Mouse (Mus musculus): ENCODE results near the gene Taf11.
A peak's percentile ranks its signal among the peaks of the same experiment; 100 is the strongest.

The Taf11 gene

DNA sequence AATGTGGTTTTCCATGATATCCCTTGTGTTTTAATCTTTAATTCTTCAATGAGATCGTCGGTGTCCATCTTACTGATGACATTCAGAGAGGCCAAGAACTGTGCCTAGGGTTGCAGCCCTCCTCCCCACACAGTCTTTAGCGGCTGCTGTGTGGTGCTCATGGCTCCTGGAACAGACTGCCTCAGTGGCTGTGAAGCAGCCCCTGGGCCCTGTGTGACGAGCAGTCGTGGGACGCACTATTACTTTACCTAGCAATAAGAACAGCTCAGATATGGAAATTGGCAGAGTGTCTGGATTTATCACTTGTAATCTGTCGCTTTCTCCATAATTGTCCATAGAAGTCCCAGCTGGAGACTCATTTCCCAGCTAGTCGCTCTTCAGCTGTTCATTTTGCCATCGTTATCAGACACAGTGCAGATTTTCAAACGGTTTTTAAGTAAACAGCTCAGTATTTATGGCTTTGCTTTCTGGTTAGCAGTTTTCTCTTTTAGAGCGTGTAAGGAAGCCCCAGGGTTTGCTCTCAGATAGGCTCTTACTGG lies 12.6 kb upstream of the Taf11 start:
- DNase-seq (ENCODE audit: low spot score in 2 of 2) = no peak

DNA sequence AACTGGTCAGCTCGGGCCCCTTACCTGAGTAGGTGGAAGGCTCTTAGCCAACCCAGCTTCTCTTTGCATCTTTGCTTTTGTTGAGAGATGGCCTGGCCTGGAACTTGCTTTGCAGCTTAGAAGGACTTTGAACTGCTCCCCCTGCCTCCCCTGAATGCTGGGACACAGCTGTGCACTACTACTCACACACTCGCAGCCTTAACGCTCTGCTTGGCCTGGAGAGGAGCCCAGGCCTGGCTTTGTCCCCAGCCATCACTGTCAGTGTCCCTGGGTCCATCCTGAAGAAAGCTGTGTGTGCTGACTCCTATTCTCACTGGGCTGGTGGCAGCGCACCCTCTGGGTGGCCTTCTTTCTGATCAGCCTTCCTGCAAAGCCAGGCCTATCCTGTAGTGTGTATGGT lies 11.0 kb upstream of the Taf11 start:
- no peak for DNase-seq (ENCODE audit: low spot score in 2 of 2)

DNA sequence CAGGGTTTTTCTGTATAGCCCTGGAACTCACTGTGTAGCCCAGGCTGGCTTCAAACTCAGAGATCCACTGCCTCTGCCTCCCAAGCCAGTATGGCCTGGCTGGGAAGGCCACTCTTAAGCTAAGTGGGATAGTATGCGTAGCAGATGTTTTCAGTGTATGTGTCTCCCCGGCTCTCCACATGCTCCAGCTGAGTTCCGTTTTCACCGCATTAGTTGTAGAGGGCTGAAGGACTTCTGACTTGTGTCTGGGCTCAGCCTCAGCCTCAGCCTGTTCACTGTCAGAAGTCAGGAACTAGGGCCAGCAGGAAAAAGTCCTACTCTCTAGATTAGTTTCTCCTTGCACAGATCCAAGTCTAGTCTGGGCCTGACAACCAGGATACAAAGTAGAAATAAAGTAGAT lies 6.7 kb upstream of the Taf11 start:
- no peak for DNase-seq (ENCODE audit: low spot score in 2 of 2)

DNA sequence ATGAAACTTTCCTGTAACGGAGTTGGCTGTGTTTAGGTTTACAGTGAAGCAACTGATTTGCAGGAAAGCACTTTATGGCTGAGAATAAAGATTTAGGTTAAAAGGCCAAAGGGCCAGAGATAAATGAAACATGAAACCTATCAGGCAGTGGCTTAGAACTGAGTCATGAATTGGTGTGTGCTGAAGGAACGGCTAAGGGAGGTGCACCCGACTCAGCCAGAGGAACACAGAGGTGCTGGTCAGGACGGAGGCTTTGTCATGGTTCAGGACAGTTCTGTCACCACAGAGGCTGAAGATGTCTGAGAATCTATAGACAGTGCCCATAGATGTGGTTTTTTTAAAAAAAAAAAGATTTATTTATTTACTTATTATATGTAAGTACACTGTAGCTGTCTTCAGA lies 5.1 kb upstream of the Taf11 start:
- no peak for DNase-seq (ENCODE audit: low spot score in 2 of 2)

DNA sequence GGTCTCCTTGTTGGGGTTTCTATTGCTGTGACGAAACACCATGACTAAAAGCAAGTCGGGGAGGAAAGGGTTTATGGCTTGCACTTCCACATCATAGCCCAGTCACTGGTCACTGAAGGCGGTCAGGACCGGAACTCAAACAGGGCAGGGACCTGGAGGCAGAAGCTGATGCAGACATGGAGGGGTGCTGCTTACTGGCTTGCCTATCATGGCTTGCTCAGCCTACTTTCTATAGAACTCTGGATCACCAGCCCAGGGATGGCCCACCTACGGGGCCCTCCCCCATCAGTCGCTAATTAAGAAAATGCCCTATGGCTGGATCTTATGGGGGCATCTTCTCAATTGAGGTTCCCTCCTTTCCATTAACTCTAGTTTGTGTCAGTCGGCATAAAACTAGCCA lies 1.7 kb upstream of the Taf11 start:
- no peak for DNase-seq (ENCODE audit: low spot score in 2 of 2)

DNA sequence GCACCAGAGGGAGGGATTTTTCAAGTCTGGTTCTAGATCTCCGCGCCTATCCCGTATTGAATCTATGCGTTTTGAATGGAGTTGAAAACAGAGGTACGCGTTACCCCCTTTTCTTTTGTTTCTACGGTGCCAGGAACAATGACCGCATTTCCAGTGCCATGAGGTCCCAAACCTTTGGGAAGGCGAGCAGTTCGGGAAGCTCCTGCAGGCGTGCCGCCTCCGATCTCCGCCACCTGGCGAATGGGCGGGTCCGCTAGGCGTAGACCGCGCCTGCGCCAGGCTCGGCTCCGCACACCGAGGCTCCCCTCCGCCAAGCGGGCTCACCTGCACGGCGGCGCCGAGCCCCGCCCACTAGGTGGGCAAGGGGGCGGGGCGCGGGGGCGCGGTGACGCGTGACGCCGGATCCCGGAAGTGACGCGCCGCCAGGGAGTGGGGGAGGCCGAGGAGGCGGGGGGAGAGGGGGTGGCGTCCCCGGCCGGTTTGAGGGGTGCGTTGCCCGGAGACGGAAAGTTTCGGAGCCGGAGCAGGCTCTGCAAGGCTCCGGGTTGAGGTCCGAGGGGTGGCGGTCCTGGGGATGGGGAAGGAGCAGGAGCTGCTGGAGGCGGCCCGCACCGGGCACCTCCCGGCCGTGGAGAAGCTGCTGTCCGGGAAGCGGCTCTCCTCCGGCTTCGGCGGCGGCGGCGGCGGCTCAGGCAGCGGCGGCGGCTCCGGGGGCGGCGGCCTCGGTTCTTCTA lies 589 bp downstream of the Taf11 start, which contains the start of gene Anks1:
TSS of gene Anks1 (plus strand) at position 419 of the 734 bp plus-strand sequence.
- peak; percentile 68 to 78 for DNase-seq (ENCODE audit: low spot score in 2 of 2)

DNA sequence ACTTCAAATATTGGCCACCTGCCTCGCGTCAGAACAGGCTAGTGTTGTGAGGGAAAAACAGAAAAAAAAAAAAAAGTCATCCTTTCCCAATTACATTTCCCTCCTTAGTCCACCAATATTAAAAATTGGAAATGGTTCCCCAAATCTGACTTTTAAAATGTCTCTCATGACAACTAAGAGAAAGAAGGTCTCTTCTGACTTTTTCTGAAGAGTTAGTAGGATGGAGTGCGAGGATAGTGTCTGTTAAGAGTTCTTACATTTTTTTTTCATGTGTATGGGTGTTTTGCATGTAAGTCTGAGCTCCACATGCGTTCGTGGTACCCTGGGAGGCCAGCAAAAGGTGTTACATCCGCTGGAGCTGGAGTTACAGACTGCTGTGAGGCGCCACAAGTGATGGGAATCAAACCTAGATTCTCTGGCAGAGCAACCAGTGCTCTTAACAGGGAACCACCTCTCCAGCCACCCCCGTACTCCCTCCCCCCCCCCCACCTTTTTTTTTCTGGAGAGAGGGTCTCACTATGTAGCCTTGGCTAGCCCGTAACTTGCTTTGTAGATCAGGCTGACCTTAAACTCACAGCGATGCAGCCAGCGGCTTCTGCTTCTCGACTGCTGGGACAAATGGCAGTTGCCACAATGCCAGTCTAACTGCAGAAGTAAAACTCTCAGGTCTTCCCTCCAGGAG lies 1.3 kb downstream of the Taf11 start:
- DNase-seq (ENCODE audit: low spot score in 2 of 2) = no peak

DNA sequence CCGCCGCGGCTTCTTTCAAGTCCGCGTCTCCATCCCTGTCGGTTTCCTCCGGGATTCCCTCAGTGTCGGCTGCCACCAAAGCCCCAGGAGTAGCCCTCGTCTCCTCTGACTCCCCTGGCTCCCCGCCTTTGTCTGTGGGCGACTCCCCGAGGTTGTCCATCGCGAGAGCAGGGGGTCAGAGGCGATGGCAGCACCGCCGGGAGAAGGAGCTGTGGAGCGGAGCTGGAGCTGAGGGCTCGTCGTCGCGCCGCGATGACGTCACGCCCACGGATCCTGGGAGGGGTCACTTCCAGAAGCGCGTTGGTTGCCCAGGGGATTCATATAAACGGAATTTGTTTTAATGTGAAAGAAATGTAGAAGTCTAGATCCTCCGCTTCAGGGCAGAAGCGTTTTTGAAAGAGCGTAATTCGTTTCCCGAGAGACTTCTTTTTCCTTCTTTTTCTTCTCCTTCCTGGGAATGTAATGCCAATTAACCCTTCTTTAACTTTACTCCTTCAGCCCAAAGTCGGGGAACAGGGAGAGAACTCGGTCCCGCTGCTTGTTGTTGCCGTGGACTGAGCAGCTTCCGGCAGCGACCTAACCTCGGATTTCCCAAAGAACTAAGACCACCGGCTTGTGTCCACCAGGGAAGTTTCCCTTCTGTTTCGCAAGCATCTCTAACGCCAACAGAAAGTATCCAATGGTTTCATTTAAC lies 2.0 kb downstream of the Taf11 start:
- DNase-seq (ENCODE audit: low spot score in 2 of 2) = peak; percentile 83 to 91

DNA sequence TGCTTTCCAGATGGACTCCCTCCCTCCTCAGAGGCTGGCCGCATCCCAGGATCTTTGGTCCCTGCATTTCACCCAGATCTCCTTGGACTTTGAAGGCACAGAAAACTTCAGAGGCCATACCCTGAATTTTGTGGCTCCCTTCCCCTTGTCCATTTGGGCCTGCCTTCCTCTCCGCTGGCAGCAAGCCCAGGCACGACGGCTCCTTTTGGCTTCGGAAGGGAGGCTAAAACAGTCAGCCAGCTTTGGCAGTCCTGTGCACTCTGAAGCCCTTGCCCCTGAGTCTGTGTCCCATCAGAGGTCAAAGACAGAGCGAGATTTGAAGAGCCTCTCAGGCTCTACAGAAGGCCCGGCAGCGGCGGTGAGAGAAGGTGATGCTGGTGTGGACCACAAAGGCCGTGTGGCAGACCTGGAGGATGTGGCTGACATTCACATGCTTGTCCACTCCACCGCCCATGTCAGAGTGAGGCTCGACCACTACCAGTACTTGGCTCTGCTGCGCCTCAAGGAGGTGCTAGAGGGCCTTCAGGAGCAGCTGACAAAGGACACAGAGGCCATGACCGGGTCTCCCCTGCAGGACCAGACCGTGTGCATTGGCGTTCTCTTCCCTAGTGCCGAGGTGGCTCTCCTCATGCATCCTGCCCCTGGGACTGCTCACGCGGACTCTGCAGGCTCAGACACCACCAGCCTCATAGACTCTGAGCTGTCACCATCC lies 23.0 kb downstream of the Taf11 start:
- no peak for DNase-seq (ENCODE audit: low spot score in 2 of 2)

DNA sequence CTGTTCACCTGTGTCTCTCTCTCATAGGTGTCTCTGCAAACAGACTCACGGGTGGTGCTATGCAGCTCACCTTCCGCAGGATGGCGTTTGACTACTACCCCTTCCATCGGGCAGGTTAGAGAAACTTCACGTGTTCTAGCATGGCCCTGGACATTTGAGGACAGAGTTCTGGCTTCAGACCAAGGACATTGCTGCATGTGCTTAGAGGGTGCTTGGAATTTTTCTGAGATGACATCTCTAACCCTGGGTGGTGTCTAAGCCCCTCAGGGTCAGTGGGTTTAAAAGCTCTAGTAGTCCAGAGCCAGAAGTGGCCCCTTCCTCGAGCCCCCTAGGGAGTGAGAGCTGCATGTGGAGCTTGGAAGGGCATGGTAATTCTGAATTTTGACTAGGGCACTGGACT lies 25.6 kb downstream of the Taf11 start:
- no peak for DNase-seq (ENCODE audit: low spot score in 2 of 2)

DNA sequence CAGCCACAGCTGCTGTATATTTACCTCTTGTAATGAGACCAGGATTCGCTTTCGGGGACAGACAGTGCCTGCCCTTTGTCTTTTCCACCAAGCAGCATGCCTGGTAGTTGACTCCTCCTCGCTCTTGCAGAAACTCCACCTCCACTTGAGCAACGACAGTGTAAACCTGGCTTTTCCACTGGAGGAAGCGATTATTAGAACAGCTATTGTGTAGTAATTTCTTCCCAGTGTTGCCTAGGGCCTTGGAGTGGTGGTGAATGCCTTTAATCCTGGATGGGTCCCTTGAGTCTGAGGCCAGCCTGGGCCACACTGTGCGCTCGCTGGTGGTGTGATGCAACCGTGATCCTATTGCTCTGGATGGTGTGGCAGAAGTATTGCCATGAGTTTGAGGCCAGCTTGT lies 26.5 kb downstream of the Taf11 start:
- DNase-seq (ENCODE audit: low spot score in 2 of 2) = no peak

DNA sequence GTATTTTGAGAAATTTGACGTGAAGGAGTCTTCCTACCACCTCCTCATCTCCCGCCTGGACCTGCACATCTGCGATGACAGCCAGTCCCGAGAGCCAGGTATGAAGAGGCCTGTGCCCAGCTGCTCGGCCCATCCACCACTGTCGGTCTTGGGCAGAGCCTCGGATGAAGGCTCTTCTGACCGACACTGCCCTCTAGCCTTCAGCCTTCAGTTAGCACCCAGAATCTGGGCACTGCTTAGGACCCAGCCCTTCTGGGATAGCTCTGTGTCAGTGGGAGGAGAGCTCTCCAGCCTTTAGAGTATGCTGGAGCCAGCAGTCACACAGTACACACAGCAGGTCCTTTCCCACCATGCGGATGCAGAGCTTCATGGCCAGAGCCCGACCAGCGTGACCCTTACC lies 28.1 kb downstream of the Taf11 start:
- DNase-seq (ENCODE audit: low spot score in 2 of 2) = no peak

DNA sequence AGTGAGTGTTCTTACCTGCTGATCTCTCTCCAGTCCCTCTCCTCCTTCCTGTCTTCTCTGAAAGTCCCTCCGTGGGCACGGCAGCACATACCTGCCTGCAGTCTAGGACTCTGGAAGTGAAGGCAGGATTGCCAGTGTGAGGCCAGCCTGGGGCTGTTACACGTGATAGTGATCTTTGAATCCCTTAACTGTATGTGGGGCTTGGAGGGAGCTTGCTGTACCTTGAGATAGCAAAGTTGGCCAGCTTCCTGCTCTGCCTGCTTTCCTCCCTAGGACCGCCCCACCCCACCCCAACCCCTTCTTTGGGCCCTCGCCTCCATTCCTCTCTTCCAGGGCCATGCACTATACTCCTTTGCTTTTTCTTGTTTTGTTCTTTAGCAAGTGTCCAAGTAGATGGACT lies 35.1 kb downstream of the Taf11 start:
- DNase-seq (ENCODE audit: low spot score in 2 of 2) = no peak

DNA sequence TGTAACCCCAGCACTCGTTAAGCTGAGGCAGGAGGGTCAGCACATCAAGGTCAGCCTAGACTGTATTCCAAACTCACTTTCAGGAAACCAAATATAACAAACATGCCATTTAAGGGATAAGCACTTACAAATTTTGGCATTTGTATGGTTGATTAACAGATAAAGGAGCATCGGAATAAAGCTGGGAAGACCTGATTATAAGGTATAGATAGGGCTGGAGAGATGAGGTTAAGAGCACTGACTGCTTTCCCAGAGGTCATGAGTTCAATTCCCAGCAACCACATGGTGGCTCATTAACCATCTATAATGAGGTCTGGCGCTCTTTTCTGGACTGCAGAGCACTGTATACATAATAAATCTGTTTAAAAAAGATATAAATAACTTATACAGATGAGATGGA lies 36.1 kb downstream of the Taf11 start:
- DNase-seq (ENCODE audit: low spot score in 2 of 2) = no peak

DNA sequence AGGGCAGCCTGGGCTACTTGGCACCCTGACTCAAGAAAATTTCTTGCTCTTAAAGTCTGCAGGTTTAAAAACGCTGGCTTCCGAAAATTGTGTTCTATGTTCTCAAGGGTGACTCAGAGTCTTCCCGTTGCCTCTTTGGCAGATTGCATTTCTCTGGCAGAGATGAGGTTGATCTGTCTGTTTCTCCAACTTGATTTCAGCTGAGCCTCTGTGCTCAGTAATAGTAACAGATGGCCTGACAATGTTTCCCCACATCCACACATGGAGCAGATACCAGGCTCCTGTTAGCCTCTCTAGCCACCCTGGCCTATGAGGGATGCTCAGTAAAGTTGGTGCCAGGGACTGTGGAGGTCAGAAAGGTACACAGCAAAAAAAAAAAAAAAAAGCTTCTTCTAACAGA lies 37.8 kb downstream of the Taf11 start:
- DNase-seq (ENCODE audit: low spot score in 2 of 2) = no peak

DNA sequence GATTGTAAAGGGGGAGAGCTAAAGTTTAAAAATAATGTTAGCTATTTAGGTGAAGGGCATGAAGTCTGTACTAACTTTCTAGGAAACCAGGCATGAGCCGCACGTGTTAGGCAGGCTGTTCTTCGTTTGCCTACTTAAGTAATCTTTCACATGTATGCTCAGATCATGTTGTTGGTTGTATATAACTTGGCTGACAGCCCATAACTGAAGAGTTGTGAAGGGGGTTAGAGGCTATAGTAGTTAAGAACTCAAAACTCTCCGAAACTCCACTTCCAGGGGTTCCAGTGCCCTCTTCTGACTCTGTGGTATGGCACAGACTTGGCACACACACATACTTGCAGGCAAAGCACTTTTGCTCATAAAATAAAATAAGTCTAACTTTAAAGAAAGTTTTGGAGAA lies 42.9 kb downstream of the Taf11 start:
- DNase-seq (ENCODE audit: low spot score in 2 of 2) = no peak

DNA sequence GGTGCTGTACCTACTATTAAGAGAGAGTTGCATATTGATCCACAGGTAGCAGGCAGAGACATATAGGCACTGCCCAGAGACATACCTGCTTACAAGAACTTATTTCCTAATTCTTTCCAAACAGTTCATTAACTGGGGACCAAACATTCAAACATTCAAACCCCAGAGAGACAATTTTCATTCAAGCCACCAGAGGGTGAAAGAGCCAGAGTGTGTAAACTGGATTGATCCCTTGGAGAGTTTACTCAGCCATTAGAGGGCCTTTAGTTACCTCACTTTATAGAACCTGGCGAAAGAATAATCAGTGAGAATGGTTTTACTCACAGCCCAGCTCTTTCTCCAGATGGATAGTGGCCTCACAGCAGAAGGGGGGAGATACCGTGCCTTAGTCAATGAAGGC lies 44.2 kb downstream of the Taf11 start:
- no peak for DNase-seq (ENCODE audit: low spot score in 2 of 2)

DNA sequence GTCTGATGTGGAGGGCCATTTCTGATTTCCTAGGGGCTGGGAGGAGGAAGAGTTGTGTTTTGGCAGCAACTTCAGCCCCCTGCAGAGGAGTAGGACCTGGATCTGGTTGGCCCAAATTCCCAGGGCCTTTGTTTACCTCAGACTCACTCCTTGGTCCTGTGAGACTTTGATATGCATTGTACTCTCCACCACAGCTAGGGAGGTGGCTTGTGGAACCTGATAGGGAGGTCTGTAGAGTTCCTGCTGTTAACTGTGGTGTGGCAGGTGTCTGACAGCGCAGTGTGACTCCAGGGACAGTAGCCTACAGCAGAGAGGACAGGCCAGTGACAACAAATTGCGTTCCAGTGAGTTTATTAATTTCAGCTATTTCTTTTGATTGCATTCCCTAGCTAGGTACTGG lies 50.5 kb downstream of the Taf11 start:
- no peak for DNase-seq (ENCODE audit: low spot score in 2 of 2)

DNA sequence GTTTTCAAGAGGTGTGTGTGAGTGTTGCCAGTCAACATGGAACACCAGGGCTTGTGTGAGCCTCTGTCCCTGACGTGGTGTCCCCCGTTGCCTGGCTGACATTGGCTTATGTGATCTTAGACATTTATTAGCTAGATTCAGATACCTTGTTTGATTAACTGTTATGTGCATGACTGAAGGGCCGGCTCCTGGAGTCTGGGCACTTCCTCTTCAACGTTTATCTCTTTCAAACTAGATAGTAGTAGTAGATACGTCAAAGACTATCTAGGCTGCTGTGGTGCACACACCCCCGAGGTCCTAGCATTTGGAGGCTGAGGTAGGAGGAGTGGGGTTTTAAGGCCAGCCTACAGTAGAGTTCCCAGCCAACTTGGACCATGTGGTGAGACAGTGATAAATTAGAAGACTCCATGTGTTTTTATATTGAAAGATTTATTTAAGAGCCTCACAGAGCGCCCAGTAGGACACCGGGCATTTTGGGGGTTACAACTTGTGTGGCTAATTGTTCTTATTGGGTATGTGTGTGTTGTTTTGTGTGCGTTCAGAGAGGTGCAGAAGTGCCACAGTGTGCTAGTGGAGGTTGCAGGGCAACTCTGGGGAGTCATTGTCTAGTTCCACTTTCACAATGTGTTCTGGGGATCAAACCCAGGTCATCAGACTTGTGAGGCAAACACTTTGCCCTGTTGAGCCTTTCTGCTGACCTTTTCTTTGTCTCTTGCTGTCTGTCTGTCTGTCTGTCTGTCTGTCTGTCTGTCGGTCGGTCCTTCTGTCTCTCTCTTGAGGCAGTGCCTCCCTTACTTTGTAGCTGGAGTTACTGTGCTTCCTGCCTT lies 51.8 kb downstream of the Taf11 start:
- no peak for DNase-seq (ENCODE audit: low spot score in 2 of 2)

DNA sequence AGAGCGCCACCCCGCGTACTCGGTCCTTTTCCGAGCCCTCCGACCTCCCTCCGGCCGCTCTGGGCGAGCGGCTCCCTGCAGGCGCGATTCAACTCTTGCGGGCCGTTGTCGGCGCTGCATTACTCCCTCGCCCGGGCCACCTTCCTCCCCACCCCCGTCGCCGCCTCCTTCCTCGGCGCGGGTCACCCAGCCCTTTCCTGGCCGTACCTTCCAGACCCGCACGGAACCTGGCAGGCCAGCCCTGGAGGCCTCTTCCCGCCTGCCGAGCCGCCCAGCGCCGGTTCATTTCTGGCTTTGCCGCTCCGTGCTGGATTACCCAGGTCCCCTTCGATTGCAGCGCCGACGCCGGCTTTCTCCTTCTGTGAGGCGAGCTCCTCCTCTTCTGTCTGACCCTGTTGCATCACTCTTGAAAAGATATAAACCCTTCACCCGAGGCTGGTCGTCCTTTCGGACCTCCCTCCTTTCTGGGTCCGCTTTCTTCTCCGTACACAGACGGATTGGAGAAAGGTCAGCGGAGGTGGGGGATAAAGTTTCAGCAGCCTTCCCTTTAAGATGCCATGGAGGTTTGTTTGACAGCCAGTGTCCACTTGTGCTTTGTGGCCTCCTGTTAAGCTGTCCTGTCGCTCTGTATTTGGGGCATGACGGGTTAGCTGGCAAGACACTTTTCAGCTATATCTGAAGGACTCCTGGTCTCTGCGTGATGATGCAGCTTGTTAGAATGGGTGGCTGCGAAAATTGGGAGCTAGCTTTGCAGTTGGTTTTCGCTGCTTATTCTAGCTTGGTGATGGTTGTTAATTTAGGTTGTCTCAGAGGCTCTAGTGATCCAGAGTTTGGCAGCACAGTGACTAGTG lies 52.6 kb downstream of the Taf11 start:
- peak; percentile 23 to 49 for DNase-seq (ENCODE audit: low spot score in 2 of 2)

All from spleen, postnatal 14 days (tissue).